Comparison of ENCODE assay signal across 9 mouse cellular contexts in genomic region chr2:92331871-92332270, GRCm38 (mm10). TPM values are rescaled to one million over a fixed set of nuclear protein-coding genes. Genes with fewer than 3 reads are reported as not detected.
"Had no signal": no experiment of that assay in that cellular context is flagged by ENCODE, and none has a peak within 500 bp of the region (broad histone marks: within the 10 kb centered on the region; RNA-seq: fewer than 3 reads in every experiment).

No protein-coding gene starts in this region.

- DNase-seq: heart, postnatal 10 days; heart, postnatal 36 days; kidney, adult 11 months; kidney, adult 18-20 months; kidney, adult 8-10 months; kidney, adult 9 months; kidney, postnatal 14 days; layer of hippocampus, adult 9-11 months; layer of hippocampus, postnatal 36 days had no signal

RNA-seq across cellular contexts. Expression of gene Large2, which starts 42.8 kb away (rescaled TPM):
- total RNA-seq: heart, postnatal 36 days had no signal
